Mouse (Mus musculus) spleen, adult 12 weeks (tissue): ENCODE data around the gene Npw.

Source experiments
- DNase-seq: peaks from one replicate; pipeline ENCODE4 v3.0.0; 2022; ENCODE audit warnings: low spot score

Npw gene

DNA sequence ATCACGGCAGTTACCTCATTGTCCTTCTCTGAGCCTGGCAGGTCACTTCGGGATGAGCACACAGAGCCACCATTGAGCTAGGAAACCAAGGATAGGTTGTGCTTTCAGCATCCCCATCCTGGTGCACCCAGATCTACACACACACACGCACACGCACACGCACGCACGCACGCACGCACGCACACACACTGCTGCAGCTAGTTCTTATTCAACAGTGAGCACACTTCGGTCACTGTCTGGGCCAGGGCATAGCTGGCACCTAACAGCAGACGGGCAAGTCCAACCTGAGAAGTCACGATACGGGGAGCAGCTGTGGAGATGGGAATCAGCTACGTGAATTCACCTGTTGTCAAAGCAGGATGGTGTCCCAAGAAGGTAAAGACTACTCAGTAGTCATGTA is 17.7 kb downstream of the Npw start:
- DNase-seq = no peak

DNA sequence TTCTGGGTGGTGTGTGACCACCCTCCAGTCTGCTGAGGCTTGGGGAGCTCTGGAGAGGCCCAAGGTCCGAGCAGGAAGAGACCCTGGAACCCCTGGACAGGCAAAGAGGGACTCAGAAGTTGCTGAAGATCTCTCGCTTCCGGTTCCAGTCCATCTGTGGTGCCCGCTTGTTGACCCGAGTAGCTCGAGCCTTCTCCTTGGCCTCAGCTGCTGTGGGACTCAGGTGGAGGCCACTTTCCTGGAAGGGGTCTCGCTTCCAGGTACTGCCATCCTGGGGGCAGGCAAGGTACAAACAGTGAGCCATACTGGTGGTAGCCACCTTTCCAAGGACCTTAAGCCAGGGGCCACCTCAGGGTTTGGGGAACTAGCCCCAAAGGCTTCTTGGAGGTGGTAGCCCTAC is 18.1 kb downstream of the Npw start:
- no peak for DNase-seq

DNA sequence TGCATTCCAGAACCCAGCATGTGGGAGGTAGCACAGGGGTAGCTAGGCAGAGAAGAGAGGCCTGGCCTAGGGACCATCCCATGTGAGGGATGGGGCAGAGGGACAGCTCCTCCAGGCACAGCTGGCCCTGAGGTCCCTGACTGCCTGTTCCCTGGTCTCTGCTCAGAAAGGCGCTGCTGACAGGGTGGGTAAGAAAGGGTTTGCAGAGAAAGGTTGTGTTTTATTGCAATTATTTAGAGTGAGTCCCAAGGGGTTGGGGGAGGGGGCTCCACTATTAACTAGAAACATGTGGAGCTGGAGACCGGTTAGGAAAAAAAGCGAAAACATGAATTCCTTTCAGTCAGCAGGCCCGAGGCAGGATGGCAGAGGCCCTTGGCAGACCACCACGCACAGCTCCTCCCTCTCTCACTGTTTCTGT is 18.7 kb downstream of the Npw start:
- no peak for DNase-seq

DNA sequence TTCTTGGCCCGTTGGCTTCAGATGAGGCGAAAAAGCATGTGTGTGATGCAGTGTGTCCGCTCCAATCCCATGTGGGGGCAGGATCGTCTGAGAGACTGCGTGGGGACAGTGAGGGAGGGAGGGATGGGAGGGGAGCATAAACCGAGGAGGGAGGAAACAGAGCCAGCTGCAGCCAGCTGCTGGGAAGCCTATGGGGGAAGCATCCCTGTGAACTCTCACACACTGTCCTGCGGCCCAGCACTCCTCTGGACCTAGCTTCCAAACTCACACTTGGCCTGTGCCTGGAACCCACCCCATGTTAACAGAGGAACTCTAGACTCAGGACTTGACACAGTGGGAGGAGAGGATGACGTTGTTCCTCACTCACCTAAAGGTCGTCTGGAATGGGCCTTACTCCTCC is 19.4 kb downstream of the Npw start:
- DNase-seq = no peak

DNA sequence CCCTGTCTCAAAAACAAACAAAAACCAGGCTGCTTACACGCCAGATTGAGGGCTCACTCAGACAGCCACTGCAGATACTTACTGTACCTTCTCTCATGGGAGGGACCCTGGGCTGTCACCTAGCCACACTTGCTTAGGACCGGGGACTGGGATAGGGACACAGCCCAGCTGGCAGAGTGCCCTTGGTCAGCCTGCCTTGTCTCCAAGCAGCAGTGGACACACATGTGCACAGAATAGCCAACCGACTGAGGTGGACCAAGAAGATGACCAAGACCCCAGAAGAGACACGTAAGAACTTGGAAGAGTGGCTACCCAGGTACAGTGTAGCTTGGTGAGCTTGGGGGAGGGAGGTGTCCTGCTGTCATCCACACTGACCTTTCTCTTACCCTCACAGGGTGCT is 20.0 kb downstream of the Npw start:
- no peak for DNase-seq

DNA sequence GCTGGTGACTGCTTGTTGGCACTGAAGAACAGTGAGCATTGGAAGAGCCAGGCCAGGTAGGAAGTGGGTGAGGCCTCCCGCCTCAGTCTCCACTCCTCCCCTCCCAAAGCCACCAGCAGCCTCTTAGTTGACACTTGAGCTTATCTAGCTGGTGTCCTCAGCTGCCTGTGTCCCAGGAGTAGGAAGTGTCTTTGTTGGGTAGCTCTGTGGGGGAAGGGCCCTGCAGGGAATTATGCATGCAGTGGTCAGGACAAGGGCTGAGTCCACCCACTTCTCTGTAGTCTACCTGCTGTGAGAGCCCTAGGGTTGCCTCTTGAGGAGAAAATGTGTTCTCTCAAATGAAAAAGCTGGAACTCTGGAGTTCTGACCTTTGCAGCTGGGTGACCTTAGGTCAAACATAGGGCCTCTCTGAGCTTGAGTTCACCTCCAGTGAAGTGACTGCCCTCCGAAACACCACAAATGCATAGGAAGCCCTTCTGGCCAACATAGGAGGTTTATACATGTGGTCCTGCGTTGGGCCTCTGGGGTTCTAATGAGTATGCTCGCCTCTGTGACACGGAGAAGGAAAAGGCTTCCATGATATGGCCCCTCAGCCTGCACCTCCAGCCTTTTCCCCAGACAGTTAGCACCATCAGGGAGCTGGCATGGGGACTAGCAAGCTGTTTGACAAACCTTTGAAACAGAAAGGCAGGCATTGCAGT is 21.3 kb downstream of the Npw start:
- no peak for DNase-seq

DNA sequence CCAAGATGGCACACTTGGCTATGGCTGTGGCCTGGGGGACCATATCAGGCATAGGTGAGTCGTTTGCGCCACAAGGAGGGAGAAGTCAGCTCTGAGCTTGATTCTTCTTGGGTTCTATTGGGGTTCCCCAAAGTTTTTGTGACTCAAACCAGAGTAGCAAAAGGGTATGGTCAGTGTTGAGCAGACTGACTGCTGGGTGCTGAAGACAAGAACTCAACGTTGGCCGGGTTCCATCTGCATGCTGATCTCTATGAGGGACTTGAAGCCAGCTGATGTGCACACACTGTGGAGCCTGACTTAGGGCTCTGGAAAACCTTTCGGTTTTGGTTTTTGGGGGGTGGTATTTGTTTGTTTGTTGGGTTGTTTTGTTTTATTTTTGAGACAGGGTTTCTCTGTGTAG is 22.6 kb downstream of the Npw start:
- no peak for DNase-seq

DNA sequence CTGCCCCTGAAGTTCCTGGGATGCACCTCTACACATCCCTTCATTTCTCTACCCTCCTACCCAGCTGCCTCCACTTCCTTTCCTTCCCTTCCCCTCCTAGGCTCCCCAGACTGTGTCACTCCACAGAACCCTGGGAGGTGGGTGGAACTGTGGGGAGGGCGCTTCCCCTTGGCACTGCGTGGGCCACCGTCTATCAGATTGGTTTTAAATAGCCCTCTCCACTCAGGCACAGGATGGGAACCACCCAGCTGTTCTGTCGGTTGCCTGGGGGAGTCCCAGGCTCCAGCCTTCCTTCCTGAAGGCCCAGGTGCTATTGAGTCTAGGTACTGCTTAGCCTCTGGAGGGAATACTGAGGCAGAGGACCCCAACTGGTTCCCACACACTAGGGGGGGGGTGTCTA is 23.2 kb downstream of the Npw start:
- no peak for DNase-seq

DNA sequence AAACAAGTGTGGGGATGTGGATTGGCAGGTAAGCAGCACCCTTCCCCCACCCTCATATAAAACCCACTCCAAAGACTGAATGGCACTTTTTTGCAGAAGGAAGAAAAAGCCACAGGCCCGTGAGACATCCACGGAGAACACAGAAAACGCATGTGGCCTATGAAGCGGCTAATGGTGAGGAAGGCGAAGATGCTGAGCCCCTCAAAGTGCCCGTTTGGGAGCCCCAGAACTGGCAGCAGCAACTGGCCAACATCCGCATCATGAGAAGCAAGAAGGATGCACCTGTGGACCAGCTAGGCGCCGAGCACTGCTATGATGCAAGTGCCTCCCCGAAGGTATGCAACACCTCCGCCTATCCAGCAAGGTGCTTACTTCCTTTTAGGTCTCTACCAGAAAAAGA is 24.4 kb downstream of the Npw start:
- DNase-seq = no peak

DNA sequence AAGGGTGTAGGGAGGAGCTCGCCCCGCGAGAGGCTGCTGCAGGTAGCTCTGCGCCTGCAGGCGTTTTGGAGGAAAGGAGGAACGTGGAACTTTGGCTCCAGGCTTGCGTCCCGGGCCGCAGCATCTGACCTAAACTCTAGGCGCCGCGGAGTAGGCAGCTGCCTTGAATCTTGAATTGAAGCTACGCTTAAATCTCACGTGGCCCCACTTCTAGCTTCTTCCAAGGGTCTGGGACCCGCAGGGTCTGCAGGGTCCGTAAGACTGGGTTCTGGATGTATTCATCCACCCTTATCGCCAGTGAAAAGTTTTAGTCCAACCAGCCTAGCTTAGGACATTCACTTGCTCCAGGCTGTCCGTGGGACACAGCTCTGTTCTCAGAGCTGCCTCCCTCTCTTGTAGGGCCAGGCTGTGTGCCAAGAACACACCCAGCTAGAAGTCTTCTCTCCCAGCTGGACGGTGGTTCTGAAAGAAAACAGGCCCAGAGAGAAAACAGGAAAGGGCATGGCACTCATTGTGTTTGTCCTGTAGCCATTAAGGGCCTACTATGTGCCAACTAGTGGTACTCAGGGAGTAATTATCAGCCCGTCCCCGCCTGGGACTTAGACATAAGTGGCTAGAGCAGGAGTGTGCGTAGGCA is 25.3 kb downstream of the Npw start:
- no peak for DNase-seq

DNA sequence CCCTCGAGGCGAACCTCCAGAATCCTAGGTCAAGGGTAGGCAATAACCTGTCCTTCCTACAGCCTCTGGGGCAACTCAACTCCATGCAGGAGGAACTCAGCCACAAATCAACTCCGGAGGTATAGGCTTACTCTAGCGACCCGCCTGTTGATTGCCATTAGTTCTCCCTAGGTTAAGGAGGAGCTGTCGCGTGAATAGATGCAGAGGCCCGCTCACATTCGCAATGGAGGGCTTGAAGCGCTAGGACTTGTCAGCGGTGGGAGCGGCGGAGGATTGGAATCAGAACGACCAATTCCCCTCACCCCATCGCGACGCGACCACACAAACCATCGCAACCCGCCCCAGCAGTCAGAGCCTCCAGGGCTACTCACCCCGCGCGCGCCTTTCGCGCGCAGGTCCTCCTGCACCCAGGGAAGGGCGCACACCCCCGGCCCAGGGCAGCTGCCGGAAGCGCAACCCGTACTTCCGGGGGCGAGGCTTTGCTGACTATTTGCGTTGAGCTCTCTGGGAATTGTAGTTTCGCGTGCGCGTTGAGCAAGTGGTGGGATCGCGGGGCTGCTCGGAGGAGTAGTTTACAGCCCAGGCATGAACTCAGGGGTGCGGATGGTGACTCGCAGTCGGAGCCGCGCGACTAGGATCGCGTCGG is 26.0 kb downstream of the Npw start, which contains the start of the genes Tsc2 and Nthl1:
TSS of gene Tsc2 (minus strand) at position 464 of the 646 bp plus-strand sequence.
TSS of gene Nthl1 (plus strand) at position 514 of the 646 bp plus-strand sequence.
- DNase-seq = peak; percentile 60

DNA sequence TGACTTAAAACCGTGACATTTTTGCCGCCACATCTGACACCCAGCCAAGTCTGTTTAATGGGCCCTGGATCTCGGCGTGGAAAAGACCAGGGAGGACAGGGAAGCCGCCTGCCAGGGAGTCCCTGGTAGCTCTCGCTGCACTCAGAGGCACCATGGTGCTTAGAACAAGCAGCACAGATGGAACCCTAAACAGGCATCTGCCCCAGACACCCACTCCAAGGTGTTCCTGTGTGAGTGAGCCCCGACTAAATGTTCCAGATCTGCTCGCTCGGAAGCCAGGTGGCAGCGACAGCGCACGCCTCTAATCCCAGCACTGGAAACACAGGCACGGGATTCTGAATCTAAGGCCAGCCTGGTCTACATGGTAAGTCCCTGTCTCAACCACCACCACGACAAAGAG is 28.2 kb downstream of the Npw start:
- no peak for DNase-seq

DNA sequence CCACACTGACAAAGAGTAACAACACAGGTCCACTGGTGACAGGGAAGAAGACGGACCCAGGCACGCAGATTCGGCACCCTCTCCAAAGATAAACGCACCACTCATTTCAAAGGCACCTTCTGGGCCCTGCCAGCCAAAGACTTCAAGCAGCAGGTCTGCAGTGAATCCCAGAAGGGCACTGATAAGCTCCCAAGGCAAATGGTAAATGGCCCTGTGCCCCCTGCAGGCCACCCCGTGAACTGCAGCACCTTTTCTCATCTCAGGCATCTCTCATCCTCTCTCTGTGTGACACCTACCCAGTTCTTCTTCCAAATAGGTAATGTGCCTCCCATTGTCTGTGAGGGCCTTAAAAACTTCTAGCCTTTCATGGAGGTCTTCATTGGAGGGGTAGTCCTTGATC is 29.6 kb downstream of the Npw start:
- DNase-seq = peak; percentile 70

DNA sequence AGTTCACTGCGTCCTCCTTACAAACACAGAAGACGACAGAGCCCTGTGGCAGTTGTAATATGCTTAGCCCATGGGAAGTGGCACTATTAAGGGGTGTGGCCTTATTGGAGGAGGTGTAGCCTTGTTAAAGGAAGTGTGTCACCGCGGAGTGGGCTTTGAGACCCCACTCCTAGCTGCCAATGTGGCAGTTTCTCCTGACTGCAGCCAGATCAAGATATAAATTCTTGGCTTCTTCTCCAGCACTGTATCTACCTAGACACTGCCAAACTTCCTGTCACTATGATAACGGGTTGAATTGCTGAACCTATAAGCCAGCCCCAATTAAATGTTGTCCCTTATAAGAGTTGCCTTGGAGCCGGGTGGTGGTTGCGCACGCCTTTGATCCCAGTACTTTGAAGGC is 32.8 kb downstream of the Npw start:
- DNase-seq = no peak

DNA sequence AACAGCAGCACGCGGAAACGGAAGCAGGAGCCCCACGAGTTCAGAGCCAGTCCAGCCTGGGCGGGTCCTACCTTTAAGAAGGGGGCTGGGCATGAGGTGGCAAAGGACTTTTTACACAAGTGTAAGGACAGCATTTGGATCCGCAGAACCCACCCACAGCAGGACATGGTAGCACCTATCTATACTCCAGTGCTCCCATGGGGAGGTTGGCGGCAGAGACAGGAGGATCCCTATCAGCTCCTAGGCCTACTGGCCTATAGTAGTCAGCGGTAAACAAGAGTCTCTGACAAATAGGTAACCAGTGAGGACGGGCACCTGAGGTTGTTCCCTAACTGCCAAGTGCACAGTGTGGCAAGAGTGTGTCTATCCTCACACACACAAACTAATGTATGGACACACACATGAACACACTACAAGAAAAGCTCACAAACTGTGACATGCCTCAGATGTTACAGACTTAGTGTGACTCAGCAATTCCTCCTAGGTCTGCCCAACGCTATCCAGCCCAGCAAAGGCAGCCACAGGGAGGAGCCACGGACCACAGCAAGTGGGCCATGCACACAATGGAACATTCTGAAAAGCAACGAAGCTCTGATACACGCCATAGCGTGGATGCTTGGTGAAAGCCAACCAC is 40.6 kb downstream of the Npw start:
- DNase-seq = peak; percentile 46

DNA sequence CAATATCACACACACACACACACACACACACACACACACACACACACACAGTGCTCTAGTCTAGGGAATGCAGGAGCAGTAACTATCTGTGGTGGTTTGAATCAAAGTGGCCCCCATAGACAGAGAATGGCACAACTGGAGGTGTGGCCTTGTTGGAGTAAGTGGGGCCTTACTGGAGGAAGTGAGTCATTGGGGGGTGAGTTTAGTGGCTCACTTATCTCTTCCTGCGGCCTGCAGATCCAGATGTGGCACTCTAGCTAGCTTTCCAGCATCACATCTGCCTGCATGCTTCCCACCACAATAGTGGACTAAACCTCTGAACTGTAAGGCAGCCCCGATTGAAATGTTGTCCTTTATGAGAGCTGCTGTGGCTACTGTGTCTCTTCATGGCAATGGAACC is 47.5 kb downstream of the Npw start:
- no peak for DNase-seq

DNA sequence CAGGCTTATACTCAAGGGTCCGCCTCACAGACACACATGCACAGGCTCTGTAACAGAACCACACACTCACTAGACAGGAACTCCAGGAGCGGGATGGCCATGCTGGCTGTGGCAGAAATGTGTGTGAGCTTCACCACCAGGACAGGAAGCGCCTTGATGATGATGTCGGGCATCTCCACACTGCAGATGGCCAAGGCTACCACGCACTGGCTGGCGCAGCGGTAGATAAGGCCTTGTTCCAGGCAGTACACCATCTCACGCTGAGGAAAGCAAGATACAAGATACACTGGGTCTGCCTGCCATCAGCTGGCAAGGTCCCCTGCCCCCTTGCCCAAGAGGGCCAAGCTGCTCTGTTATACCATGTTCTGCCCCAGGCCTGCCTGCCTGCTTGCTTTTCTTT is 49.4 kb downstream of the Npw start:
- DNase-seq = no peak

DNA sequence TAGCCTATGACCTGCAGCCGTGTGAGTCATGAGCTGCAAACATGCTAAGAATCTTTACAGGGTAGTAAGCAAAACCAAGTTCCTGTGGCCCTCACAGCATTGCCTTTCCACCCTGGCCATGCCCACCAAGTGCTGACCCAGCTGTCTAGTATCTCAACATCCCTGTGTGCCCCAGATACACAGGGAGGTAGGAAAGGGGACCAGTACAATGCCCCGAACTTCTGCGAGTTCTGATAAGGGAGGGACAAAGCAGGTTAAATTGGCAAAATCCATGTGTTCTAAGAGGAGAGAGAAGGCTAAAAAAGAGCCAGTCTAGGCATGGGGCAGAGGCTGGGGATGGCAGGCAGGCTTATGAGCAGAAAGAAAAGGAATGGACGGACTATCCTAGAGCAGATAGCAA is 49.9 kb downstream of the Npw start:
- no peak for DNase-seq
